Mouse (Mus musculus) heart, adult 18-20 months (tissue): Measurements from ENCODE around the gene Lrrc23. TPM values are rescaled to one million over a fixed set of nuclear protein-coding genes. Genes with fewer than 3 reads are reported as not detected.

Source experiments
- DNase-seq, 2 experiments: peaks; one replicate each; pipeline ENCODE4 v3.0.0; 2021 to 2022; ENCODE audit warnings: mixed read lengths in 1 of 2
- total RNA-seq, 2 experiments: library from RNA; stranded (reverse); gene quantifications; 2 replicates each; pipeline ENCODE4 v1.2.3; 2021

The Lrrc23 gene
- total RNA-seq, 2 experiments from 2014 or later: 0.55 to 0.82 TPM

DNA sequence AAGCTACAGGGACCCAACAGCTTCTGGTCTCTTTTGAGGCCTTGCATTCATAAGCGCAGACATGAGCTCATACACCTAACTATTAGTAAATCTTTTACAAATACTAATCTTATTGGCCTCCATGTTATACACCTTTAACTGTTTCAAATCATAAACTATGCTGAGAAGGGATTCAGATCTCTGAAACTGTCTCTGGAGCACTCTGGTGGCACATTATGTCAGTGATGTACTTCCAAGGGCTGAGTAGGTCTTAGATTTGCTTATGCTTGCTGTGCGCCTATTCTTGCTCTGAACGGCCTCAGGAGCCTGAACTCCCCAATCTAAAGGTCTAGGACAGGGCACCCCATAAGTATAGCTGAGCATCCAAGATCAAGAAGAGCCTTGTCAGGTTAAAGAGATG, 37.7 kb downstream of the Lrrc23 start:
- DNase-seq: no peak

DNA sequence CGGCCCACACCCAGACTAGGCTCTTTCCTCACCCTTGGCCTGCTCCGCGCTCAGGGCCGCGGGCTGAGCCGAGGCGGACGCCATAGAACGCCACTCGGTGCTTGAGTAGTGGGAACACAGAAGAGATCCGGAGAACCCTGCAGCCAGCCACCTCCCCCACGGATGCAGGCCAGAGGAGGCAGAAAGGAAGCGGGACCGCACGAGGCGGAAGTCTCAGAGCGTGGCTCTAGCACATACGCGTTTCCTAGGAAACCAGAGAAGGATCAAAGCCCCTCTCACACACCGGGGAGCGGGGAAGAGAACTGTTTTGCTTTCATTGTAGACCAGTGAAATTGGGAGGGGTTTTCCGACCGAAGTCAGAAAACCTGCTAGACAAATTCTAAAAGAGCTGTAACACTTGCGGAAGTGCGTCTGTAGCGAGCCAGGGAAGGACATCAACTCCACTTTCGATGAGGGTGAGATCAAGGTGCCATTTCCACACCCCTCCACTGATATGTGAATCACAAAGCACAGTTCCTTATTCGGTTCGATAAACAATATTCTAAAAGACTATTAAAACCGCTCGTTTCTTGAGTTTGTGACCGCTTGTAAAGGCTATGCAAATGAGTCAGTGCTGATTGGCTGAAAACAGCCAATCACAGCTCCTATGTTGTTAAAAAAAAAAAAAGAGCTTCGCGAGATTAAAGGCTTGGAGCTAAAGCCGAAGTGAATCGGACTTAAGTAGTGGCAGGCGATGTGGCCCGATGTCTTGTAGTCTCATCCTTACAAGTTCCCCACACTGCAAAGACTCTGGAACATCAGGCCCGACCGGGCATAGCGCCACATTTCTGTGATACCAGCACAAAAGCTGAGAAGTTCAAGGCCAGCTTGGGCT, 38.4 kb downstream of the Lrrc23 start, which contains the start of gene Grcc10:
Grcc10 (minus strand) TSS at position 487 of the 874 bp plus-strand sequence.
- peak; percentile 92 to 93 for DNase-seq

GRCm38 (mm10) chr6:124740211-124740887, 39.2 kb downstream of the Lrrc23 start:
- peak in 1 of 2 experiments; percentile 71 for DNase-seq

- no peak for DNase-seq
These were observed 40.2 kb downstream of the Lrrc23 start for GRCm38 (mm10) chr6:124739231-124739796.

DNA sequence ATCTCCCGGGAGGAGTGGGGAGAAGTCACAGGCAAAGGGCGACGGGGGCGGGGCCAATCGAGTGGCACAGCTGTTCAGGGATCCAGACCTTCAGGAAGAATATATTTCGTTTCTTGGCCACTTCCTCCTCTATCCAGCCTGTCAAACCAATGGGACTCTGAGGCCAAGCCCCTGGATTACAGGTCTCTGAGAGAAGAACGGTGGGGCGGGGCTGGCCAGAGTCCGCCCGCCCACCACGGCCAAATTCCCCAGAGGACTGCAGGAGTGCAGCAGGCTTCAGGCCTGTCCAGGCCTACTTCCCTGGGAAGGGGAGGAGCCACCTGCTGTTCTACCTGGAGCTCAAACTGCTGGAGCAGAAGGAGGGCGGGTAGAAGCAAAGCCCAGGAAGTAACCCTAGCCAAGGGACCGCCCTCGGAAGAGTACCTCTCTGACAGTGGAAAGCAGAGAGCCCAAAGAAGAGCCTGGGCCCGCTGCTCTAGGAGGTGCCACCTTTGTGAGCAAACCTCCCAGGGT, 41.0 kb downstream of the Lrrc23 start, which contains the start of gene Ptpn6:
Ptpn6 (minus strand) TSS at position 204 of the 513 bp plus-strand sequence.
- DNase-seq: peak in 1 of 2 experiments; percentile 57

DNA sequence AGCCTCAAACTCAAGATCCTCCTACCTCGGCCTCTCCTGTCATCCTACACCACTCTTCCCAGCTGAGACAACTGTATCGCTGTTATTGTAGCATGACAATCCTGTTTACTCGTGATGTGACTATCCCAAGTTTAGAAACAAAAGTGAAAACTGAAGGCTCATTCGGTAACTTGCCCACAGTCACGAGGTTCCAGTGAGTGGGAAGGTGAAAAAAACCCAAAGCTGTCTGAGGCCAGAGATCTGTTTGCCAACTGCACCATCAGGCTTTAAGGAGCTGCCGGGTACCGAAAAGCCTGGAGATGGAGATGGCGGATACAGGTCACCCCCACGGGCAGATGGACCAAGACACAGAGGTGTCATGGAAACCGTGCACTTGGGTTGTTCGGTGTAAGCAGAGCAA, 42.5 kb downstream of the Lrrc23 start:
- no peak for DNase-seq

DNA sequence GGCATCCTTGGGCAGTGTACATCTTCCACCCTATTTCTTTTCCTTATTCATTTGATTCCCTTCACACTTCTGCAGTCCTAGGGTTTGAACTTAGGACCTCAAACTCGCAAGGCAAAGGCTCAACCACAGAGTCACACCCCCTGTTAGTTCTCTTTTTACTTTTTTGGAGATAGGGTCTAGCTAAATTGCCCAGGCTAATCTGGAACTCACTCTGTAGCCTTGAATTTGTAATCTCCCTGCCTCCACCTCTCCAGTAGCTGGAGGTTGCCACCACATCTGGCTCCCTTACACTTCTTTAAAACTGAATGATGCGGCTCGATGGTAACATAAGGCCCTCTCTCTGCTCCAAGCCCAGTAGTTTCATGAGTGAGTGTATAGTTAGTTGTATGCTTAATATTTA, 45.1 kb downstream of the Lrrc23 start:
- no peak for DNase-seq

DNA sequence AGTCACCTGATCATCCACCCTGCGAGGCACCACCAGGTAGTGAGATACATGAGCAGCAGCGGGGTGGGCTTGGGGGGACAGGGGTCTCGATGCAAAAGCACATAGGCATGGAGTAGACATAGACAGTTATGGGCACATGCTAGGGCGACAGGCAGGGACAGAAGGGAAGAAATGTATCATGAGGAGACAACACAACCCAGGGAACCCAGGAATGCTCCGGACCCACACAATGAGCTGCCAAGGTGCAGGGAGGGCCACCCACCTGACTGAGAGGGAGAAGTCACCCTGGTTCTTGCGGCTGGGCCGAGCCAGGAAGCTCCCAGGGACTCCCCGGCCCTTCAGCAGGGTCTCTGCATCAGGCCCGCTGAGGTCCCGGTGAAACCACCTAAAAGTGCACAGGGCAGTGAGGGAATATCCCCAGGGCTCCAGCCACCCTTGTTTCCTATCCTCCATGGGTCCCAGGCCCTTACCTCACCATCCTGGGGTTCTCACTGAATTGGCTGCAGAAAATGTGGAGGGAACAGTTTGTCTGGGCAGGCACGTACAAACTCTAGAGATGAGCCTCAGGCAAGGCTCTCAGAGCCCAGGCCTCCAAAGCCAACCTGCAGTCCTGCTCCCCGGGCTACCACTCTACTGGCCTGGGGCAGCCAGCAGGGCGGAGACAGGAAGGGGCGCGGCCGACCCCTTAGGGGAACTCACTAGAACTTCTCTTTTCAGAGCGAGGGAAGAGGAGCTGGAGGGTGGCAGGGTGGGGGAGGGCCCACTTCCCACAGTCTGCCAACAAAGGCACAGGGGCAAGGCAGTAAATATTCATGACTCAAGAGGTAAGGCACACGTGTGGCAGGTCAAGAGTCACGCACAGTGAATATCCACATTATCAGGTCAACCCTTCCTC, 46.8 kb downstream of the Lrrc23 start:
- peak; percentile 49 to 83 for DNase-seq

DNA sequence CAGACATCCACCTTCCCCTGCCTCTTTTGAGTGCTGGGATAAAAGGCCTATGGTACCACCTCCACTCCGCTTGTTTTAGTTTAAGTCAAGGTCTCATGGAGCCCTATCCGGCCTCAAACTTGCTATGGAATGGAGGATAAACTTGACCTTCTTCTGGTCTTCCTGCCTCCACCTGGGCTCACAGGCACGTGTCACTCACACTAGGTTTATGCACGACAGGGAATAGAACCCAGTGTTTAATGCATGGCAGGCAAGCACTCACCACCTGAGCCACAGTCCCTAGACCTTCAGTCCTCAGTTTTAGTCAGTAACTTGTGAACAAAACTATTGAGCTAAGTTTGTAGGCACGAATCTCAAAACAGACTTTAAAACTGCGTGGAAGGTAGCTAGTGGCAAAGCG, 48.5 kb downstream of the Lrrc23 start:
- DNase-seq: no peak

DNA sequence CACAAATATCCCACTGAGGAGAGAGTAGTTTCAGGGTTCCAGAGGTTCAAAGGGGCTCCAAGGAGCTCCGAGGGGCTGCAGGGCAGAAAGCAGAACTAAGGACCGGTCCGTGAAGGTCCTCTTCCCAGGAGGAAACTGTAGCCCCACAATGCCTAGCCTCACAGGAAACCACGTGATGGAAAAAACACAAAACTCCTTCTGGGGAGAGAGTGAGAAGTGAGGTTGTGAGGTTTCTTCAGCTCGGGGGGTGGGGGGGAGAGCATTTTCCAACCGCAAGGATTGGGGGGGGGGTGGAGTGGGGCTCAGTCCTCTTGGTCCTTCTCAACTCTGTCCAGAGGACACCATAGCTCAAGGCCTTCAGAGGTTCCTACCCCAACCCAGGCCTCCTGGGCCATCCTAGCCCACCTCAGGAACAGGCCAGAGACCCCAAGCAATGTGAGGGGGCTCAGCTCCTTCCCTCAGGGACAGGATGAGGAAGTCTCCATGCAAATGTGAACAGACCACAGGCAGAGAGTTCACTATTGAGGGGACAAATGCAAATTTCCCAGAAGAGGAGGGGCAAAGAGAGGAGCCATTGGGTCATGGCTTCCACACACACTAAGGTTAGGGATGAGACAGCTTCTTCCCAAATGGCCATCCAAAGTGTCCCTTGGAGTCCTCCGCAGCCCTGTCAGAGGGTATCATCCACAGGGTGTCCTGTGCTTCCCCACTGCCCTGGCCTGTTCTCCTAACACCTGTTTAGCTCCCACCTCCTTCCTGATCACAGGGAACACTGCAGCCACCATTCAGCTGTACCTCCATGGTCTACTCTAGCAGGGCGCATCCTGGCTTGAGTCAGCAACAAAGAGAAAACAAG, 49.4 kb downstream of the Lrrc23 start:
- DNase-seq: peak in 1 of 2 experiments; percentile 68

DNA sequence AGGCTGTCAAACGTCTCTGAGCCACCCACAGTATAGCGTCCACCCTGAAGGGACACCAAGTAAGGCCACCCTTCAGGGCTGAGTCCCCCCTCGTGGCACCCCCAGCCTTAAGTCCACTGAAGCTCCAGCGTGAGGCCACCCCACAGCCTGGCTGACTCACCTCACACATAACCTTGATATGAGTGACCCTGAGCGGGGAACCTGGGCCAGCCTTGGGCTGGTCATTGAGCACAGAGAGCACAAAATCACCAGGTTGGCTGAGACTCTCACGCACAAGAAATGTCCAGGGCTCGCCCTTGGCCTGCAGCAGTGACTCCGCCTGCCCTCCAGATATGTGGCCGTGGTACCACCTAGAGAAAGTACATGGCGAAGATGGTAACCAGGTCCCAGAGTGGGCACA, 50.9 kb downstream of the Lrrc23 start:
- no peak for DNase-seq

DNA sequence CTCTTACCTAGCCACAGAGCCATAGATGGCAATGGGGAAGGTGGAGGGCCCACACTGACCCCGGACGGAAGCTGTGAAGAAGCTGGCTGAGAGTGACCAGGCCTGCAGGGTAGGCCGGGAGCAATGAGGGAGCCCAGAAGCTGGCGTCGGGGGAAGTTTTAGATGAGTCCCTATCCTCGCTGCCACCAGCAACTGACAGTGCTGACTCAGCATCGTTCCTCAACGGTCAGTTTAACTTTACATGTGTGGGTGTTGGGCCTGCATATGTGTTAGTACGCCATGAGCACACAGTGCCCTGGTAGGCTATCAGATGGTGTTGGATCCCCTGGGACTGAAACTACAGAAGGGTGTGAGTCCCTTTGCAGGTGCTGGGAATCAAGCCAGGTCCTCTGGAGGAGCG, 55.1 kb downstream of the Lrrc23 start:
- no peak for DNase-seq

GRCm38 (mm10) chr6:124723541-124723940, 56.0 kb downstream of the Lrrc23 start:
- DNase-seq: no peak

GRCm38 (mm10) chr6:124722876-124723473, 56.6 kb downstream of the Lrrc23 start:
- no peak for DNase-seq

DNA sequence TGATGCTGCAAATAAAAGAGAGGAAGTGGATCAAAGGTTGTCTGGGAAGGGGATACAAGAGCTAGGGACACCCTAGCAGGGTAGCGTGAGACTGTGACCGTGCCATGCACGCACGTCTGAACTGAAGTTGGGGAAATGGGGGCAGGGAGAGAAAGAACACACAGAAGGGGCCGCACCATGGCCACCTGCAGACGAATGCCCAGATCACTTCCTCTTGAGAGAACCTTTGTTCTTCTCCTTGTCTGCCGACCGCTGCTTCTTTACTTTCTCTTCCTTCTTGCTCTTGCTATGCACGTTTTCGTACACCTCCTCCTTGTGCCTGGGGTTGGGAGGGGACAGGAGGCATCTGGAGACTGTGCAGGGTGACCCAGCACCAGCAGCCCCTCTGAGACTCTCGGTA, 58.6 kb downstream of the Lrrc23 start:
- no peak for DNase-seq

Other genes with a start within 250 kb of the Lrrc23 start
- gene C1s1, start 237.4 kb downstream of the Lrrc23 start, total RNA-seq: 10 to 100 TPM; 27.9 to 33.2 TPM
- 1 to 10 TPM; 1.9 TPM for gene C1rb, start 209.4 kb downstream of the Lrrc23 start, total RNA-seq
- under 1 TPM; 0.57 to 0.90 TPM for gene C1s2, start 143.6 kb downstream of the Lrrc23 start, total RNA-seq
- 10 to 100 TPM; 37.3 to 38.3 TPM for gene Lpcat3, start 116.7 kb downstream of the Lrrc23 start, total RNA-seq
- 10 to 100 TPM; 78.1 to 80.8 TPM for gene Emg1, start 67.5 kb downstream of the Lrrc23 start, total RNA-seq
- 100 to 1,000 TPM; 277 to 319 TPM for gene Phb2, start 67.4 kb downstream of the Lrrc23 start, total RNA-seq
- 10 to 100 TPM in 1 of 2 experiments, 1 to 10 TPM in 1; 3.0 to 12.9 TPM for gene Ptpn6, start 41.0 kb downstream of the Lrrc23 start, total RNA-seq
- 100 to 1,000 TPM; 277 to 290 TPM for gene Grcc10, start 38.4 kb downstream of the Lrrc23 start, total RNA-seq
- not detected for gene Gm45234, start 23.7 kb downstream of the Lrrc23 start, total RNA-seq
- gene Atn1, start 23.2 kb downstream of the Lrrc23 start, total RNA-seq: 10 to 100 TPM; 41.1 to 46.9 TPM
- 1 to 10 TPM; 2.5 to 2.7 TPM for gene Eno2, start 10.1 kb downstream of the Lrrc23 start, total RNA-seq
- 1 to 10 TPM; 2.7 to 3.0 TPM for gene Spsb2, start 28.9 kb upstream of the Lrrc23 start, total RNA-seq
- 1,000 to 10,000 TPM in 1 of 2 experiments, 100 to 1,000 TPM in 1; 897 to 1,017 TPM for gene Tpi1, start 34.6 kb upstream of the Lrrc23 start, total RNA-seq
- 10 to 100 TPM; 74.6 to 78.6 TPM for gene Usp5, start 49.8 kb upstream of the Lrrc23 start, total RNA-seq
- gene Cdca3, start 49.8 kb upstream of the Lrrc23 start, total RNA-seq: under 1 TPM; 0.54 to 0.55 TPM
- 10 to 100 TPM; 14.1 to 14.6 TPM for gene Gnb3, start 60.5 kb upstream of the Lrrc23 start, total RNA-seq
- gene P3h3, start 78.0 kb upstream of the Lrrc23 start, total RNA-seq: 1 to 10 TPM; 8.2 to 8.3 TPM
- gene Gpr162, start 84.3 kb upstream of the Lrrc23 start, total RNA-seq: under 1 TPM; 0.36 to 0.84 TPM
- 1 to 10 TPM in 1 of 2 experiments, under 1 TPM in 1; 0.50 to 3.7 TPM for gene Cd4, start 108.5 kb upstream of the Lrrc23 start, total RNA-seq
- gene Lag3, start 132.0 kb upstream of the Lrrc23 start, total RNA-seq: under 1 TPM; 0.23 to 0.35 TPM
- 100 to 1,000 TPM; 135 to 139 TPM for gene Ptms, start 140.4 kb upstream of the Lrrc23 start, total RNA-seq
- gene Mlf2, start 151.7 kb upstream of the Lrrc23 start, total RNA-seq: 100 to 1,000 TPM; 185 to 191 TPM
- 100 to 1,000 TPM in 1 of 2 experiments, 10 to 100 TPM in 1; 94.3 to 102 TPM for gene Cops7a, start 185.8 kb upstream of the Lrrc23 start, total RNA-seq
- under 1 TPM; 0.62 to 0.80 TPM for gene Pianp, start 217.0 kb upstream of the Lrrc23 start, total RNA-seq
- gene Zfp384, start 229.4 kb upstream of the Lrrc23 start, total RNA-seq: 10 to 100 TPM; 20.5 to 20.6 TPM